Mouse (Mus musculus) layer of hippocampus, postnatal 14 days (tissue): ENCODE measurements around the gene Cercam. TPM values are rescaled to one million over a fixed set of nuclear protein-coding genes. Genes with fewer than 3 reads are reported as not detected.
A peak's percentile ranks its signal among the peaks of the same experiment; 100 is the strongest.

Experiments
- DNase-seq, 2 experiments: peaks; one replicate each; pipeline ENCODE4 v3.0.0; 2021 to 2022; ENCODE audit warnings: low spot score in 2 of 2, mixed read lengths in 1 of 2
- long read RNA-seq, 2 experiments: library from polyadenylated mRNA; stranded (forward); transcript quantifications; one replicate each; pipeline ENCODE4 v2.0.0; 2021
- total RNA-seq, 2 experiments: library from RNA; stranded (reverse); gene quantifications; 2 replicates each; pipeline ENCODE4 v1.2.3; 2021

The Cercam gene
- total RNA-seq: 10 to 100 TPM in 1 of 2 experiments, 1 to 10 TPM in 1; 8.0 to 12.2 TPM
- long read RNA-seq, experiment 1, partial matches to known transcripts: 1 of 2 reads
- long read RNA-seq, experiment 1, other reads (novel, unspliced or antisense): 0 of 2 reads
- long read RNA-seq, experiment 2, partial matches to known transcripts: 1 of 2 reads
- long read RNA-seq, experiment 2, other reads (novel, unspliced or antisense): 1 of 2 reads

- peak; percentile 80 to 86 for DNase-seq
These were observed at the start of gene Cercam for GRCm38 (mm10) chr2:29868949-29869645. Gene Cercam (plus strand): TSS chr2:29869164.

DNA sequence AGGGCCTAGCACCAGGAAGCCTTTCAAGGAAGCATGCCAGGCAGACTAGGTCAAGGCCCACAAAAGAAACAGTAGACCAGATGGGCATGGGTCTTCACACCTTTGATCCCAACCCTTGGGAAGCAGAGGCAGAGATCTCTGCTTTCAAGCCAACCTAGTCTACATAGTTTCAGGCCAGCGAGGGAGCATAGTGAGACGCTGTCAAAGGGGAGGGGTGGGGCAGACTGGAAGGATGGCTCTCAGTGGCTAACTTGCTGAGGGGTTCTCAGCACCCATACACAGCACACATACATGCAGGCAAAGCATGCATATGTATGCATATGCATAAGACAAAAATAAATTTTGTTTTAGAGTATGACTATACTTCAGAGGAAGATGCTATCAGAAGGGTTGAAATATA is 49.6 kb upstream of the Cercam start:
- no peak for DNase-seq

DNA sequence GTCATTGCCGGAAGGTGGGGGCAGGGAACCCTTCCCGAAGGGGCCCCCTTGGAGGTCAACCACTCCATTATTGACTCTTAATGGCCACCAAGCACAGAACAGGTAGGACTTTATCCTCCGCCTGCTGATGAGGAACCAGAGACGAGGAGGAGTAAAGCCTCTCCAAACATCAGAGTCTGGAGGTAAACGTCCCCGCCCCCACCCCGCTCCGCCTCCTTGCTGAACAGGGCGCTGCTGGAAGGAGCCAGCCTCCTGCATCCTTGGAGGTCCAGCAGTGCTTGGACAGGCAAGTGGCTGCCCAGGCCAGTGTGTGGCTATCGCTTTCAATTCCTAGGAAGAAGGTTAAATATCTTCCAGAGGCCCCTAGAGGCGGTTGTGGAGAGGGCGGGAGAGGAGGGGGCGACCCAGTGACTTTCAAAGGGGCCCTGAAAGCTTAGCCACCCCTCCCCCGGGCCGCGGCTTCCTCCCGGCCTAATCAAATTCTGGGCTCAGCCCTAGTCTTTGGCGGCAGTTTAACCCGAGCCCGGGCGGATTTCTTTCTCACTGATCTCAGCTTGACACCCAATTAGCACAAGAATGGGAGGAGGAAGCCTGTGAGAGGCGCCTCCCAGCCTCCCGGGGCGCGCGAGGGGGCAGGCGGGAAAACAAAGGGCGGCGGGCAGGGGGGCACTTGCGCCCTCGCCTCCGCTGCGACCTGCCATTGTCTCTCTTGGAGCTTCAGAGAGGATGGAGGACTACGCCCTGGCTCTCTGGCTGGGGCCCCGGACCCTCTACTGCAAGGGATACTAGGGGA is 48.7 kb upstream of the Cercam start, which contains the start of gene Urm1:
Gene Urm1 (plus strand): TSS at position 51 of the 793 bp plus-strand sequence.
- DNase-seq: peak; percentile 57 to 58

DNA sequence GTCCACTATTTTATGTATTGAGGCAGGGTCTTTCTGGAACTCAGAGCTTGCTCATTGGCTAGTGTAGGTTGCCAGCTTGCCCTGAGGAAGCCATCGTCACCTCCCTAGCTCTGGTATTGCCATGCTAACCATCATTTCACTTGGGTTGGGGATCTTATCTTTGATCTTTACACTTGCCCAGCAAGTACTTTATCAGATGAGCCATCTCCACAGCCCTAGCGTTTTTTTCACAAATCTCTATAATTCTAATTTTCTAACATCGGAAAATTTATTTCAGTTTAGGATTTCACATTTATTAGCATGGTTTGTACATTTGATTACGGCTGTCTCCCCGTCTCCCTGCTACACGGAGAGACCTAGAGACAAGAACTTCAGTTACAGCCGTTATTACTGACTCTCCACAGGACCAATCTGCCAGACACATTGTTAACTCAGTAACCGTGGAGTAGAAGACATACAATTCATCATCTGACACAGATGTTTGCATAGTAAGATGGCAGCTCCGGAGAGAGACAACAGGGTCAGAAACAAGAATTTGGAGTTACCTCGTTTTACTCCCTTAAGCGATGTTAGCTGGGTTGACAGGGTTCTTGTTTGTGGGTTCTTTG is 42.5 kb upstream of the Cercam start:
- DNase-seq: no peak

- DNase-seq: peak; percentile 90 to 97
These were observed 41.8 kb upstream of the Cercam start for GRCm38 (mm10) chr2:29826926-29827708.

DNA sequence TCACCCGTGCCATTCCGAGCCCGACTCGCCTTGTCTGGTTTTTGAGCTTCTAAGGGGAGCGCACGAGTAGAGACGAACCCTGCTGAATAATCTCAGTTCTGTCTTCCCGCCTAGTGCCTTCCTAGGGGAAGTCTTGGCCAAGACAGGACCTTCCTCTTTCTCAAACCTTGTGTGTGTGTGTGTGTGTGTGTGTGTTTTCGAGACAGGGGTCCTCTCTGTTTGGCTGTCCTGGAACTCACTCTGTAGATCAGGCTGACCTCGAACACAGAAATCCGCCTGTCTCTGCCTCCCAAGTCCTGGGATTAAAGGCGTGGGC is 41.3 kb upstream of the Cercam start:
- DNase-seq: no peak

DNA sequence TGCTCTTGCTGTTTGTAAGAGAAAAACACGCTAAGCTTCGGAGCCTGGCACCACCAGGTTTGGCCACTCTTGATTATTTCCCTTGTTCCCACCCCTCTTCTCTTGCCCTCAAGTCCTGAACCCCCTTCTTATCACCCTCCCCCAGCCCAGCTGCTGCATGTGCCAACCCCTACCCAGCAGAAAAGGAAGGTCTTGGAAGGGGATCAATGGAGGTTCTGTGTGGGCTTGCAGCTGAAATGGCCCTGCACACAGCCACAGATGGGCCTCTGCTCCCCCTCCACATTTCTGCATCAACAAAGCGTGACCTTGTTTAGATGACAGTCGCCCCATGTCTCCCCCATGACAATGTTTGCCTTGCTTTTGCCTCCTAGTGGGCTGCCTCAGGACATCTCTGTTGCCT is 37.9 kb upstream of the Cercam start:
- DNase-seq: peak in 1 of 2 experiments; percentile 55

DNA sequence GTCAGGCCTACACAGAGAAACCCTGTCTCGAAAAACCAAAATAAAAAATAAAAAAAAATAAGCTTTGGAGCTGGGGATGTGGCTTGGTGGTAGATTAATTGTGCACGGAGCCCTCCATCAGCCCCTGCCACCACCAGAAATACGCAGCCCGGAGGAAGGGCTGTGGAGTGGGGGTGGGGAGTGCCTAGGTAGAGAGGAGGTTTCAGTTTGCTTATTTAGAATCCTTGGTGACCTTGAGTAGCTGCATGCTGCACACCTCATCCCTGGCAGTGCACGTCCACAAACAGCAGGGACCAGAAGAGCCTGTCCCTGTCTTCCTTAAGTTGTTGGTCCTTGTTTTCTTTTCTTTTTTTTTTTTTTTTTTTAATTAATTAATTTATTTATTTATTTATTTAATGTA is 35.2 kb upstream of the Cercam start:
- no peak for DNase-seq

GRCm38 (mm10) chr2:29835391-29835899 is 33.5 kb upstream of the Cercam start:
- DNase-seq: no peak

DNA sequence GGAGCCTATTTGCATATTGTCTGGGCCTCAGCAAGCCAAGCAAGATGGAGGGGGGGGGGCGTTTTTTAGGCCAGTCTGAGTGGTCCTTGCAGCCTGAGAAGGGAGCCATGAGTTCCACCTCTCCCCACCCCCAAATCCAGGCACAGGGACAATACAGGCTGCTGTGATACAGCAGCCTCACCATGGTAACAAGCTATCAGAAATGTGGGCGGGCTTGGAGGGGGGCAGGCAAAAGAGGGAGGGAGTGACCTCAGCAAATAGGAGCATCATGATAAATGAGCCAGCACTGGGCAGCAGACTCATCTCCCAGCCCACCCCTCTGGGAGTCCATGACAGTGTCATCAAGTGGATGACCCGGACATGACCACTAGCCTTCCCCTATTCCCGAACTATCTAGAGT is 29.5 kb upstream of the Cercam start:
- no peak for DNase-seq

DNA sequence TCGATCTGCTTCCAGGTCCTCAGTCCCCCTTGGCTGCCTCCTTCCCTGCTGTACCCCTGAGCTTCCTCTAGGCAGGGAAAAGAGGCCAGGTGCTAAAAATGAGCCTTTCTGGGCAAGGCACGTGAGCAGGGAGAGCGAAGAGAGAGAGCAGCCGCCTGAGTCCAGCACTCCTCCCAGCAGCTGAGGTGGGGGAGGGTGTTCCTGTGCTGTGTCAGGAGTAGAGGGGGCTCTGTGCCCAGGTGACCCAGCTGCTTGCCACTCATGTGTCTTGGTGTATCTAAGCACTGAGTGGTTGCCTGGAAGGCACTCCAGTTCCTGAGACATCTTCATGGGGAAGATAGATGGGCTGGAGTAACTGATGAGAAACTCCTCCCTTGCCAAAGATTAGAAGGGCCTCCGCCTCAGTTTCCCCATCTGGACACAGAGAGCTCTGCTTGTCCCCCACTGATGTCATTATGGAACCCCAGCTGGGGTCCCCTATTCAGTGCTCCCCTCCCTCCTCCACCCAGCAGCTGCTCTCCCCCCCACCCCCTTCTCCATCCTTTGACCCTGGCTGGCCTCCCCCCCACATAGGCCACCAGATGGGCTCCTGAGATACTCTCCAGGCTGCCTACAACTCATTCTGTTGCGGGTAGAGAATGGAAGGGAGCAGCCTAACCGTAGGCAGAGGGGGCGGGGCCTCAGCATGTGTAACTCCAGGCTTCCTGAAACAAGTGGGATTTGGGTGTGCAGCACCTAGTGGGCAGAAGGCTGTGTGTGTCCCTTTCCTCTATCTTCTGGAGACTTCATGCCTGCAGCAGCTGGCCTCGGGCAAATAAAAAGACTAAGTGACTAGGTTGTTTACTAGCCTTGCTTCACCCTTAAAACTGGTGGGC is 25.5 kb upstream of the Cercam start:
- no peak for DNase-seq

- DNase-seq: no peak
These were observed 24.8 kb upstream of the Cercam start for GRCm38 (mm10) chr2:29844115-29844514.

DNA sequence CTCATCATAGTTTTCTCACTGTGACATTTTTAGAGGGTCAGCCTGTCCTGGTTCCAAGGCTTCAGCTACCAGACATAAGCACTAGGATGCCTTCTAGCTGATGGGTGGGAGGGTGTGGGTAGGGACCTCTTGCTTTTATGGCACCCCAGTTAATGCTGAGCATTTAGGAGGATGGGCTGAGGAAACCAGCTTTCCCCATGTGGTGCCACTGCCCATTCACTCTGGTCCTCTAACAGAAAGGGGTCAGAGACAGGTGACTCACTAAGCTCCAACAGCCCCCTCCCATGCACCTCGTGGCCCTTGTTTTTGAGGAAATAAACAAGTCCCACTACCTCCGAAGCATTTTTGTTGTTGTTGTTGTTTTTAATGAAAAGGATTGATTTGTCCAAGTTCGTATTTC is 24.3 kb upstream of the Cercam start:
- DNase-seq: no peak

DNA sequence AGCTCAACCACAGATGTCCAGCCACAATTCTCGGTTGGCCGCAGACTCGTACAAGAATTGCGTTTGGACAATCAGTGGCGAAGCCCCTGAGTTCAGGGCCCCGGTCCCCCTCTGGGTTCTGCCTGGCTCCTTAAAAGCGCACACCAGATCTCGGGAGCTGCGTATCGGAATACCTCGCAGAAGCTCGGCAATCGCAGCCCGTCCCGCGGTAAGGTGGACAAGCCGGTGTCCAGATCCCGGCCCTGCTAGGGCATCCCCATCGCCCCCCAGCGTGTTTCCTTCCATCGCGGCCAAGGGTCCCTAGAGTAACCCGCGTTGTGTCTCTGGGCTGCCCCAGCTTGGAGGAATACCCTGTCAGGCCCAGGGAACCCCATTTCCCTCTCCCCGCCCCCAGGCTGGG is 23.3 kb upstream of the Cercam start:
- DNase-seq: no peak

DNA sequence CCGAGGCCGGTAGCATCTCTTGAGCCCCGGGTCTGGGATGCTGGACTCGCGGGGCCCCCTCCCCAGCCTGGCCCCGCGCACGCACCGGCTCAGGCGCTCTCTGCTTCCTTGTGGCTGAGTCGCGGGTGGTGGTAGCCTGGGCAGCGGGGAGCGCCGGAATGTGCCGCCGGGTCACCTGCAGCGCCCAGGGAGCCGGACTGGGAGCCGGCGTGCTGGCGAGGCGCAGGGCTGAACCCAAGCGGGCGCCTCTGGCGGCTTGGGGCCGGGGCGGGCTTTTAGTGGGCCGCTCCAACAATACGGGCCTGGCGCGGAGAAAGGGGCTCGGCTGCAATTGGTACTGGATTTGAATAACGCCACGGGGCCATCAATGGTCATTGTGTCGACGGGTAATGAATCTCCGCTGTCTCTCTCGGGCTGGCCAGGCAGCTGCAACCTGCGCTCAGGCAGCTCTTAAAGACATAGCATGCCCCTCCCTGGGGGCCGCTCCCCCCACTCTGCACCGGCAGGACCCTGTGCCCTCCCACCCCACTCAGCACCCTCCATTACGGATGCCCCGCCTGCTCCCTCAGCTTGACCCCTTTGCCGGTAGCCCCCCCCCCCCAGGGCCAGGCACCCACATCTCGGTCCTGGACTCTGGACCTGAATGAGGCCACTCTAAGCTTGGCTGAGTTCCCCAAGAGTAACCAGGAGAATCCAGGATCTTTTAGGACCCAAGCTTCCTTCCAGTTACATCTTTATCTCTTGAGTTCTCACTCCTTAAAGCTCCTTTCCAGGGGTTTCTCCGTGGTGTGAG is 22.7 kb upstream of the Cercam start:
- DNase-seq: no peak

DNA sequence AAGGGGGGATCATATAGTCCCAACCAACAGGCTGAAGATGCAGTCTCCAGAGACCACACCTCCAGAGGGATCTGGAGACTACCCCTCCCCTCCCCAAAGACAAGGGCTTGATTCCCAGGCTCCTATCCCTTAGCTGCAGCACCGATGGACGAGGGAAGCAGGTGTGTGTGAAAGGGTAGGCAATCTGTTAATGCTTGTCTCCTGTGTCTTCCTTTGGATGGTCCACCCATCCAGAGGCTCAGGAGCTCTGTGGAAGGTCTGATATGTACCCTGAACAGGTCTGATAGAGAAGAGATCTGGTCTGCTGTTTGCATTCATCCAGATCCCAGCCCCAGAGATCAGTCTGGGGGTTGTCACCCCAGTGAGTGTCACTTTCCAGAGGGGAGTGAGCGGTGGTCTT is 22.1 kb upstream of the Cercam start:
- no peak for DNase-seq

DNA sequence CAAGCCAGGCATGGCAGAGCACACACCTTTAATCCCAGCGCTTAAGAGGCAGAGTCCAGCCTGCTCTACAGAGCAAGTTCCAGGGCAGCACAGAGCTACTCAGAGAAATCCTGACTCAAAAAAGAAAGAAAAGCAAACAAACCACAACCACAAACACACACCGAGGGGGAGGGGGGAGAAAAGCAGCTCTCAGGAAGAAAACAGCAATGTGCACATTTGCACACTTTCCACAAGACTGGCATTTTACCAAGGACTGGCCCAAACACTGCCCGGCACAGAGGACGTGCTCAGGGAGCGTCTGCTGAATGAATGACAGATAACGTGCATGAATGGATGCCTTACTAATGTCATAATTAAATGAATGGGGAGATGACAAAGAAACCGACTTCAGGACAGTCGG is 19.9 kb upstream of the Cercam start:
- DNase-seq: no peak

DNA sequence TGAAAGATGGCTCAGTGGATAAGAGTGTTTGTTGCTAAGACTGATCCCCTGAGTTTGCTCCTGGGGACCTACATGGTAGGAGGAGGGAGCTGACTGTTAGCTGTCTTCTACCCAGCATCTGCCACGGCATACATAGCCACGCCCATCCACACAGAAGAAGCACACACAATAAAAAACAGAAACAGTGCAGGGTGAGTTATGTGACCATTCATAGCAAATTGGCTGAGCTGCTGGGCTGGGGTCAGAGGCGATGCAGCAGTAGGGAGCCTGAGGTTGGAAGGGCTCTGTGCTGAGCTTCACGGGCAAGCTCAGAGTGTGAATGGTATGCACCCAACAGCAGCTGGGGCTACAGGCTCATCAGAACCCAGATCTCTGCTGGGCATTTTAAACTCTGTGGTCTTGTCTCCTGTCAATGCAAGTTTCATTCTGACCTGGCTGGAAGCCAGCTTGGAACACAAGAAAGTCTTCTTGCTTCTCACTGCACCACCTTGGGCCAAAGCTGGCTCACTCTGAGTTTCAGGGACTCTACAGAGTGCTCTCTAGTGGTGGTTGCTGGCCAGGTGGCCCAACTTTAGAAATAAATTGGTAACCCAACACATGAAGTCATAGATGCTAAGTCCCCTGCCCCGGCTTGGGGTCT is 19.0 kb upstream of the Cercam start:
- no peak for DNase-seq
